Mouse (Mus musculus): ENCODE results near the gene Lamc1. TPM values are rescaled to one million over a fixed set of nuclear protein-coding genes. Genes with fewer than 3 reads are reported as not detected.
"Not testable (repeated sequence)": the region's sequence is repeated elsewhere in the genome, so short reads cannot be mapped to it uniquely, and the experiment has no call there.

Lamc1 gene
- polyA plus RNA-seq, 1 experiment from 2014 or later = 31.9 TPM

DNA sequence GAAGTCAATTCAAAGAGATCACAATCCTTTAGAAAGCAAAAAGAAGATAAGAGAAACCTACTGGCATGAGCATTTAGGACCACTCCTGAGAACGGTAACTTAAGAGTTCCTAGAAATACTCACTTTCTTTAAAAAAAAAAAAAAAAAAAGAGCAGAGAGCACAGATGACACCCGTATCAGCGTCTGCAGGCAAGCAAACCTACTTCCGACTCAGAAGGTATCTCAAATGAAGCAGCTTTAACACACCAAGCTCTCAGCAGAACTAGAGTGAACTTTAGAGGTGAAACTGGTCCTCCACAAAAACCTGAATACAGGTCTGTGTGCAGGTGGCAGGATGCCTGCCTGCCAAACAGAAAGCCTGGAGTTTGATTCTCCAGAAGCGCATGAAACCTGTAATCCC, 19.6 kb downstream of the Lamc1 start:
- Histone ChIP-seq H3K27ac (ENCODE audit: low read depth, low read length) (no peak overlapping the region), H3K27me3 (replicated peaks; ENCODE audit: control insufficient read depth, insufficient read depth, low read length) (no peaks in the 10 kb centered on the region), H3K4me1 (replicated peaks; ENCODE audit: control insufficient read depth, insufficient read depth, low read length) (peaks cover 16% of the 10 kb centered on the region)

DNA sequence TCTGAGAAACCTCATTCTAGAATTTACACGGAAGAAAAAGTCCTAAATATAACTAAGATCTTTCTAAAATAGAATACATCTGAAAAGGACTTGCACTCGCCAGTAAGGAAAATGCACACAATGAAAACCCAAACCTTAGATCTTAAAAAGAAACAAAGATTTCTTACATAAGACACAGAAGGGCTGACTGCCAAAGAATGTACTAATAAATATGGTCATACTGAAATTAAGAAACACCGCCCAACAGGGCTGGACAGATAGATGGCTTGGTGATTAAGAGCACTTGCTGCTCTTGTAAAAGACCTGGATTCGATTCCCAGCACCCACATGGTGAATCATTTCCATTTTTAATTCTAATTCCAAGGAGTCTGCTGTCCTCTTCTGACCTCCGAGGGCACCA, 22.4 kb downstream of the Lamc1 start:
- Histone ChIP-seq H3K4me1 (replicated peaks; ENCODE audit: control insufficient read depth, insufficient read depth, low read length) (peaks cover 29% of the 10 kb centered on the region), H3K4me2 (no peak overlapping the region), H3K36me3 (ENCODE audit: control insufficient read depth, insufficient read depth, low read length) (no peaks in the 10 kb centered on the region), H3K9ac (ENCODE audit: low read depth, low read length) (no peak overlapping the region), H3K9me3 (ENCODE audit: control insufficient read depth, low read length) (no peaks in the 10 kb centered on the region), H3K27ac (ENCODE audit: low read depth, low read length) (no peak overlapping the region), H3K27me3 (replicated peaks; ENCODE audit: control insufficient read depth, insufficient read depth, low read length) (no peaks in the 10 kb centered on the region), H3K4me3 (ENCODE audit: low read depth, low read length) (no peak overlapping the region)
- WGBS = 91% methylated on average over 5 of the region's 5 CpGs
- DNase-seq (ENCODE audit: low spot score) = no peak
- no peak for ATAC-seq (replicated peaks; ENCODE audit: low FRiP score)

More for the DNA sequence above, 19.6 kb downstream of the Lamc1 start:
- 67% methylated on average over 5 of the region's 5 CpGs for WGBS
- DNase-seq (ENCODE audit: low spot score) = no peak
- H3K4me3 ChIP-seq (ENCODE audit: low read depth, low read length) = no peak overlapping the region
- ATAC-seq (replicated peaks; ENCODE audit: low FRiP score) = no peak
- no peaks in the 10 kb centered on the region for H3K36me3 ChIP-seq (ENCODE audit: control insufficient read depth, insufficient read depth, low read length)
- no peak overlapping the region for H3K4me2 ChIP-seq
- no peak overlapping the region for H3K9ac ChIP-seq (ENCODE audit: low read depth, low read length)
- H3K9me3 ChIP-seq (ENCODE audit: control insufficient read depth, low read length) = no peaks in the 10 kb centered on the region

DNA sequence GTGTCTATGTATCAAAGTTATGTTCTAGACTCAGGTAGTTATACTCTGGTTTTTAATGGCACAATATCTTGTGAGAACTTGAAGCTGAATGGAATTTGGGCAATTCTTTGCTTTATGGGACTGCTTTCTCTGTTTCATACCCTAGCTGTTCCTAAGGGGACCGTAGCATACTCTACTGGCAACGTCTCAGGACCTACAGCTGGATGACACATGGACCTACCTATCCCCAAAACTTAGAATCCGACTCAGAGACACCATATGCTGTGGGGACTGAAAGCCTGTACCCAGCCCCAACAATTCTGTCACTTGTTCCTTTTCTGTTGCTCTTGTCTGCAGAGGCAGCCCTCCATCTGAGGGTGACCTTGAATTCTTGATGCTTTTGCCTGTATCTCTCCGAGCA, 23.3 kb downstream of the Lamc1 start:
- 69% methylated on average over 4 of the region's 4 CpGs for WGBS
- peaks cover 29% of the 10 kb centered on the region for H3K4me1 ChIP-seq (replicated peaks; ENCODE audit: control insufficient read depth, insufficient read depth, low read length)

DNA sequence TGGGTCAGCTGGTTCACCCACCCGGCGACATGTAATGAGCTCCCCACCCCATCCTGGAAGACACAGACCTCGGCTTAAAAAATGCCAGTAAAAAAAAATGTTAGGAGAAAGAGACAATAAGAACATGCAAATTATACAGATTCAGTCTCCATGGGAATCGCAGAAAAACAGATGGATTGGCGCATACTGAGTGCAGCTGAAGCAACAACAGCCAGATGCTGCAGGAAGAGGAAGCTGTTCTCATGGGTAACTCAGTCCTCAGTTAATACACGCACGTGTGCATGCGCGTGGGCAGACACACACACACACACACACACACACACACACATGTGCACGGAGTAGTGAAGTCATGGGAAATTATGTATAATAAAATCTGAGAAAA, 23.7 kb downstream of the Lamc1 start:
- Histone ChIP-seq H3K9me3 (ENCODE audit: control insufficient read depth, low read length) (no peaks in the 10 kb centered on the region), H3K9ac (ENCODE audit: low read depth, low read length) (no peak overlapping the region), H3K4me2 (no peak overlapping the region), H3K4me3 (ENCODE audit: low read depth, low read length) (no peak overlapping the region), H3K27me3 (replicated peaks; ENCODE audit: control insufficient read depth, insufficient read depth, low read length) (no peaks in the 10 kb centered on the region), H3K27ac (ENCODE audit: low read depth, low read length) (no peak overlapping the region), H3K36me3 (ENCODE audit: control insufficient read depth, insufficient read depth, low read length) (no peaks in the 10 kb centered on the region), H3K4me1 (replicated peaks; ENCODE audit: control insufficient read depth, insufficient read depth, low read length) (peaks cover 29% of the 10 kb centered on the region)
- WGBS = 71% methylated on average over 10 of the region's 10 CpGs
- no peak for ATAC-seq (replicated peaks; ENCODE audit: low FRiP score)
- no peak for DNase-seq (ENCODE audit: low spot score)

More for the DNA sequence above, 23.3 kb downstream of the Lamc1 start:
- H3K4me2 ChIP-seq = no peak overlapping the region
- ATAC-seq (replicated peaks; ENCODE audit: low FRiP score) (no peak), DNase-seq (ENCODE audit: low spot score) (no peak)
- no peak overlapping the region for H3K27ac ChIP-seq (ENCODE audit: low read depth, low read length)
- H3K4me3 ChIP-seq (ENCODE audit: low read depth, low read length) = no peak overlapping the region
- no peaks in the 10 kb centered on the region for H3K36me3 ChIP-seq (ENCODE audit: control insufficient read depth, insufficient read depth, low read length)
- no peak overlapping the region for H3K9ac ChIP-seq (ENCODE audit: low read depth, low read length)
- H3K27me3 ChIP-seq (replicated peaks; ENCODE audit: control insufficient read depth, insufficient read depth, low read length) = no peaks in the 10 kb centered on the region
- no peaks in the 10 kb centered on the region for H3K9me3 ChIP-seq (ENCODE audit: control insufficient read depth, low read length)

DNA sequence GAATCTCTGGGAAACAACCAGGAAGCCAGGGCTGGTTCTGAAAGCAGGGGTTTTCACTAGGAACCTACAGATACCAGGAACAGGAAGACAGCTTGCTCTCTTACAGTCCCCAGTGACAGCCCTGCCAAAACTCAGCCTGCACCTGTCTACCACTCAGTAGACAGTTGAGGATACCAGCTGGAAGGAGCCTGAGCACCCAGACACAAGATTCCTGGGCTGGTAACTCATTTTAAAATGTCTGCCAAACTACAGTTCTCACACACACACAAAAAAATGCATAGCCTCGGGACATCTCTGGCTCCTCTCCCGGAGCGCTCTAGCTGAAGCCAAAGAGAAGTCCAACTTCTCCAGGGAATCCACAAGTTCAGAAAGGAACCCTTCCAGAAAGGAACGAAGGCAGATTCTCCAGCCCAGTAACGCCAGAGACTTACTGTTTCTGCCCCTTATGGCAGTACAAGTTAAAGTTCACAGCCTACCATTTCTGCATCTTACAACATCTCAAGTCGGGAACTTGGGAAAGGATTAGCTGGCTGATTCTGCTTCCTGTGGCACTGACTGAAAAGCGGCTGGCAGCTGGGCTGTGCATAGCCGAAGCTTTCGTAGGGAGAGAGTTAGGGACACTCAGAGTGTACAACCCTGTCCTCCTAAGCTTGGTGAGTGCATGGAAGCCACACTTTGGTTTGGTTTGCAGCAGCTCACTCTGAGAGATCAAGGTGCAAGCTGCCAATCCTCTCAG, 24.2 kb downstream of the Lamc1 start:
- H3K27me3 ChIP-seq (replicated peaks; ENCODE audit: control insufficient read depth, insufficient read depth, low read length) = no peaks in the 10 kb centered on the region
- no peaks in the 10 kb centered on the region for H3K9me3 ChIP-seq (ENCODE audit: control insufficient read depth, low read length)
- H3K36me3 ChIP-seq (ENCODE audit: control insufficient read depth, insufficient read depth, low read length) = no peaks in the 10 kb centered on the region
- no peak overlapping the region for H3K4me3 ChIP-seq (ENCODE audit: low read depth, low read length)
- H3K9ac ChIP-seq (ENCODE audit: low read depth, low read length) = 0 out of 2 replicates have a peak overlapping the region, but pooled peaks have one; percentile 5
- WGBS = 74% methylated on average over 9 of the region's 9 CpGs
- ATAC-seq (replicated peaks; ENCODE audit: low FRiP score) (no peak), DNase-seq (ENCODE audit: low spot score) (no peak)
- peak overlapping the region; percentile 31 for H3K4me2 ChIP-seq
- peak overlapping the region; percentile 54; the same call in 1 of the 2 replicates for H3K27ac ChIP-seq (ENCODE audit: low read depth, low read length)
- H3K4me1 ChIP-seq (replicated peaks; ENCODE audit: control insufficient read depth, insufficient read depth, low read length) = peaks cover 29% of the 10 kb centered on the region

DNA sequence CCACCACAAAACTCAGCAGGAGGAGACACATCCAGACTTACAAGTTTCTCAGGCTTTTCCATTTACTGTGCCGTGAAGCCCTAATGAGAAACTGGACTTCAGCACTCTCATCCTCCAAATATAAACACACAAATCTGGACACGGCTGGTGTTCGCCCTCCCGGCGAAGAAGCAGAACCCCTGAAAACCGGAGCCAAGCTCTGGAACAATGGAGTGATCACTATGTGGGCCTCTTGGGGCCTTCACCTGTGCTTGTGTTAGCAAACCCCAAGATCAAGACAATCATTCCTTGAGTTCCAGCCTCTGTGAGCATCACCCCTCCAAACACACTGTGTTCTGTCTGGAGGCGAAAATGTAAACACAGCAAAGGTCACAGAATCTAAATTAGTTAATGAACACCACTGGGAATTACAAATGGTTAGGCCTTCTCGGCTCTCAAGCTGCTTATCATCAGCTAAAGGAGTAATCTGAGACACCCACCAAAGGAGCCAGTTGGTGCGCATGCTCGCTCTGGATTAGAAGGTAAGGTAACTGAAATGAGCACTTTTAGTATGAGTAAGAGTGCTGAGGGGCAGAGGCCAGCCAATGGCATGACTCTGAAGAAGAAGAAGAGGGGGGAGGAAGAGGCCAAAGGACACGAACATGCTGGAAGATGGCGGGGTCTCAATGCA, 24.9 kb downstream of the Lamc1 start:
- WGBS = 62% methylated on average over 12 of the region's 12 CpGs
- H3K4me2 ChIP-seq = peak overlapping the region; percentile 31
- peaks cover 29% of the 10 kb centered on the region for H3K4me1 ChIP-seq (replicated peaks; ENCODE audit: control insufficient read depth, insufficient read depth, low read length)
- ATAC-seq (replicated peaks; ENCODE audit: low FRiP score) (peak; percentile 52; the same call in 1 of the 2 replicates), DNase-seq (ENCODE audit: low spot score) (no peak)
- H3K27ac ChIP-seq (ENCODE audit: low read depth, low read length) = peak overlapping the region; percentile 54
- H3K4me3 ChIP-seq (ENCODE audit: low read depth, low read length) = no peak overlapping the region
- H3K9ac ChIP-seq (ENCODE audit: low read depth, low read length) = peak overlapping the region; percentile 5; the same call in 1 of the 2 replicates
- no peaks in the 10 kb centered on the region for H3K9me3 ChIP-seq (ENCODE audit: control insufficient read depth, low read length)
- H3K36me3 ChIP-seq (ENCODE audit: control insufficient read depth, insufficient read depth, low read length) = no peaks in the 10 kb centered on the region
- no peaks in the 10 kb centered on the region for H3K27me3 ChIP-seq (replicated peaks; ENCODE audit: control insufficient read depth, insufficient read depth, low read length)

DNA sequence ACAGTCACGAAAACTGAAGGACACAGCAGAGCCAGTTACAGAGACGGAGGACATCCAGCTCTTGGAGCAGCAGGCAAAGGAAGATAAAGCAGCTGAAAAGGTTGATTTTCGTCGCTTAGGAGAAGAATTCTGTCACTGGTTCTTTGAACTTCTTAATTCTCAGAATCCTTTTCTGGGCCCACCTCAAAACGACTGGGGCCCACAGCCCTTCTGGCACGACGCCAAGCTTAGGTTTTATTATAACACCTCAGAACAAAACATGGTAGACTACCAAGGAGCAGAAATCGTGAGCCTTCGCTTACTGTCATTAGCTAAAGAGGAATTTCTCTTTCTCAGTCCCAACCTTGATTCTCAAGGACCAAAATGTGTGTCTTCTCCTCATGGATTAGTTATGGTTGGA, 26.9 kb downstream of the Lamc1 start:
- not testable (repeated sequence) for H3K4me3 ChIP-seq (ENCODE audit: low read depth, low read length); H3K4me2 ChIP-seq; H3K27ac ChIP-seq (ENCODE audit: low read depth, low read length); H3K27me3 ChIP-seq (replicated peaks; ENCODE audit: control insufficient read depth, insufficient read depth, low read length); DNase-seq (ENCODE audit: low spot score); H3K9ac ChIP-seq (ENCODE audit: low read depth, low read length); H3K36me3 ChIP-seq (ENCODE audit: control insufficient read depth, insufficient read depth, low read length); ATAC-seq (replicated peaks; ENCODE audit: low FRiP score); H3K9me3 ChIP-seq (ENCODE audit: control insufficient read depth, low read length)
- peaks cover 29% of the 10 kb centered on the region for H3K4me1 ChIP-seq (replicated peaks; ENCODE audit: control insufficient read depth, insufficient read depth, low read length)
- 70% methylated on average over 9 of the region's 9 CpGs for WGBS

DNA sequence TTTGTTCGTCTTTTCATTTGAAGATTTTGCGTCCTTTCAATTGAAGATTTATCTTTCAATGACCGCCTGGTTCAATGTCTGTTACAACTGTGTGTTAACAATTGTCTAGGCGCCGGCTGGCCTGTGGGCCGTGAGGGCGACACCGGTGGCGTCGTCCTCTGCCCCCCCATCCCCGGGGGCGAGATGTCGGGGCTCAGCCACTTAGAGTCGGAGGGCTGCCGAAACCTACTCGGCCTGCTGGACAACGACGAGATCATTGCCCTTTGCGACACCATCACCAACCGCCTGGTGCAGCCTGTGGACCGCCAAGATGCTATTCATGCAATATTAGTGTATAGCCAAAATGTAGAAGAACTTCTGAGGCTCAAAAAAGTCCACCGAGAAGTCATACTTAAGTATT, 27.3 kb downstream of the Lamc1 start:
- 92% methylated on average over 22 of the region's 22 CpGs for WGBS
- not testable (repeated sequence) for H3K27ac ChIP-seq (ENCODE audit: low read depth, low read length); H3K27me3 ChIP-seq (replicated peaks; ENCODE audit: control insufficient read depth, insufficient read depth, low read length); H3K9ac ChIP-seq (ENCODE audit: low read depth, low read length); H3K36me3 ChIP-seq (ENCODE audit: control insufficient read depth, insufficient read depth, low read length); ATAC-seq (replicated peaks; ENCODE audit: low FRiP score); H3K9me3 ChIP-seq (ENCODE audit: control insufficient read depth, low read length); H3K4me3 ChIP-seq (ENCODE audit: low read depth, low read length); H3K4me2 ChIP-seq; DNase-seq (ENCODE audit: low spot score)
- H3K4me1 ChIP-seq (replicated peaks; ENCODE audit: control insufficient read depth, insufficient read depth, low read length) = peaks cover 29% of the 10 kb centered on the region

DNA sequence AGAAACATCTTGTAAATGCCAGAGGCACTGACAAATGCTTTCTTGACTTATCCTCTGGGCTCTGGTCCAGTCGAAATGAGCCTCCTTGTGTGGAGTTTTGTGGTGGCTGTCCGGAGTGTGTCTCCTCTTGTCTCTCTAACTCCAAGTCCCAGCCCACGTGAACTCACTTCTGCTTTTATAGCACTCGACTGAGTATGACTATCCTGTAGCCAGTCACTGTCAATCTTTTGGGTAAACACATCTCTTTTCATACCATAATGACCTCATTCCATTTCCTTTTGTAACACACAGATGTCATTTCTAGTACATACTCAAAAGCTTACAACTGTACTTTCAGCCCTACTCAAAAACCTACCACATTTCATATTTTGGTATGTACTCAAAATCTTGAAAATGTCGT, 33.1 kb downstream of the Lamc1 start:
- WGBS = 56% methylated on average over 5 of the region's 5 CpGs
- H3K9ac ChIP-seq (ENCODE audit: low read depth, low read length) = not testable (repeated sequence)

More for the DNA sequence above, 33.1 kb downstream of the Lamc1 start:
- not testable (repeated sequence) for H3K4me3 ChIP-seq (ENCODE audit: low read depth, low read length); H3K4me1 ChIP-seq (replicated peaks; ENCODE audit: control insufficient read depth, insufficient read depth, low read length); H3K27me3 ChIP-seq (replicated peaks; ENCODE audit: control insufficient read depth, insufficient read depth, low read length); H3K27ac ChIP-seq (ENCODE audit: low read depth, low read length); H3K36me3 ChIP-seq (ENCODE audit: control insufficient read depth, insufficient read depth, low read length); H3K4me2 ChIP-seq; ATAC-seq (replicated peaks; ENCODE audit: low FRiP score); DNase-seq (ENCODE audit: low spot score); H3K9me3 ChIP-seq (ENCODE audit: control insufficient read depth, low read length)

All from liver, embryonic 11.5 days (tissue).